Mouse (Mus musculus) heart, postnatal 25 days (tissue): ENCODE results near the gene Ccdc171. TPM values are rescaled to one million over a fixed set of nuclear protein-coding genes. Genes with fewer than 3 reads are reported as not detected.

Experiments used
- DNase-seq: peaks from one replicate; pipeline ENCODE4 v3.0.0; 2022; ENCODE audit warnings: low spot score
- intact Hi-C: fragments of 180-260 bp; cut with DNase I; formaldehyde crosslinking; loops from one replicate; pipeline ENCODE4 v1.15.1; 2025
- total RNA-seq, 2 experiments: library from RNA; stranded (reverse); gene quantifications; 2 replicates each; pipeline ENCODE4 v1.2.3; 2021

Gene Ccdc171
- total RNA-seq, 2 experiments from 2014 or later, result 0.78 to 1.0 TPM

GRCm38 (mm10) chr4:83876600-83876999 is 351.3 kb downstream of the Ccdc171 start:
- no peak for DNase-seq
- intact Hi-C loops, result no loop called here

GRCm38 (mm10) chr4:83878236-83878635 is 352.9 kb downstream of the Ccdc171 start:
- intact Hi-C loops, result no loop called here
- DNase-seq, result no peak

- no peak for DNase-seq
- intact Hi-C loops, result no loop called here
These were observed 363.2 kb downstream of the Ccdc171 start for GRCm38 (mm10) chr4:83888459-83889054.

- DNase-seq, result no peak
- intact Hi-C loops, result loop anchor here (10.0 kb wide), 1 partner anchor 107 kb away; no protein-coding TSS in a partner anchor
These were observed 376.8 kb downstream of the Ccdc171 start for GRCm38 (mm10) chr4:83902081-83902645.

Other genes with a start within 250 kb of the Ccdc171 start
- gene Ttc39b, start 201.3 kb upstream of the Ccdc171 start, total RNA-seq, result 10 to 100 TPM; 14.1 to 15.9 TPM
- gene Snapc3, start 107.8 kb upstream of the Ccdc171 start, total RNA-seq, result 10 to 100 TPM; 17.1 to 17.6 TPM
- gene Psip1, start 39.1 kb upstream of the Ccdc171 start, total RNA-seq, result 10 to 100 TPM; 15.9 to 19.5 TPM